Mouse (Mus musculus) stomach, postnatal 0 days (tissue): ENCODE results near the gene Ncoa3. TPM values are rescaled to one million over a fixed set of nuclear protein-coding genes. Genes with fewer than 3 reads are reported as not detected.

Experiments
- ATAC-seq: fragments of 200-750 bp; cut with Nextera tagmentation; 2 replicates; pipeline ENCODE4 v1.8.0; 2017; ENCODE audit not compliant: low FRiP score, low TSS enrichment
- DNase-seq: peaks from one replicate; pipeline ENCODE4 v3.0.0-alpha.2; 2016; ENCODE audit warnings: low spot score
- H3K27ac ChIP-seq: fragments of 300-500 bp; sonication (generic); replicated peaks from 2 replicates; pipeline ENCODE4 v1.5.1; 2014; ENCODE audit warnings: mild to moderate bottlenecking, control low read depth
- H3K27me3 ChIP-seq: fragments of 300-500 bp; sonication (generic); 2 replicates; pipeline ENCODE4 v1.6.1; 2014; ENCODE audit warnings: low read length; ENCODE audit not compliant: control insufficient read depth, insufficient read depth
- H3K36me3 ChIP-seq: fragments of 300-500 bp; sonication (generic); 2 replicates; pipeline ENCODE4 v1.6.1; 2014; ENCODE audit warnings: low read length, mixed read lengths; ENCODE audit not compliant: control insufficient read depth, insufficient read depth
- H3K4me1 ChIP-seq: fragments of 300-500 bp; sonication (generic); replicated peaks from 2 replicates; pipeline ENCODE4 v1.6.1; 2014; ENCODE audit warnings: antibody characterized with exemption; ENCODE audit not compliant: control insufficient read depth, insufficient read depth
- H3K4me2 ChIP-seq: fragments of 300-500 bp; sonication (generic); replicated peaks from 2 replicates; pipeline ENCODE4 v1.6.1; 2014; ENCODE audit warnings: low read depth, mild to moderate bottlenecking, control low read depth, moderate library complexity
- H3K4me3 ChIP-seq: fragments of 300-500 bp; sonication (generic); 2 replicates; pipeline ENCODE4 v1.5.1; 2014; ENCODE audit warnings: low read depth, low read length, control low read depth
- H3K9ac ChIP-seq: fragments of 300-500 bp; sonication (generic); 2 replicates; pipeline ENCODE4 v1.6.1; 2014; ENCODE audit warnings: mild to moderate bottlenecking, low read length, control low read depth, mixed read lengths
- H3K9me3 ChIP-seq: fragments of 300-500 bp; sonication (generic); 2 replicates; pipeline ENCODE4 v1.6.1; 2016; ENCODE audit warnings: low read length; ENCODE audit not compliant: control insufficient read depth
- CTCF ChIP-seq: IDR thresholded peaks from 2 replicates; pipeline ENCODE4 v1.5.1; 2016; ENCODE audit warnings: antibody characterized with exemption, low read depth, mild to moderate bottlenecking, moderate library complexity
- EP300 ChIP-seq: optimal IDR thresholded peaks from 2 replicates; pipeline ENCODE3; 2016; ENCODE audit warnings: antibody characterized with exemption
- WGBS: fragments of 180-500 bp; shearing (Covaris S2); extraction: QIAGEN DNeasy Blood & Tissue Kit; methylation state at CpG from one replicate; pipeline ENCODE4 v1.1.7; 2014; 5-methylcytosine and 5-hydroxymethylcytosine counted together
- polyA plus RNA-seq: library from polyadenylated mRNA; unstranded; fragments of >200 nt; fragmentation: Nextera tagmentation; extraction: Ambion mirVana; gene quantifications from 2 replicates; pipeline ENCODE4 v1.2.1, GENCODE M21; 2015

Ncoa3 gene
- polyA plus RNA-seq, 1 experiment from 2014 or later = 7.5 TPM

GRCm38 (mm10) chr2:166110764-166111163 is 118.3 kb downstream of the Ncoa3 start:
- Histone ChIP-seq H3K27ac (no peak overlapping the region), H3K4me1 (no peaks in the 10 kb centered on the region), H3K9me3 (no peaks in the 10 kb centered on the region), H3K36me3 (0 out of 2 replicates have a peak, but pooled peaks cover 2% of the 10 kb centered on the region), H3K9ac (no peak overlapping the region), H3K27me3 (no peaks in the 10 kb centered on the region), H3K4me3 (no peak overlapping the region), H3K4me2 (no peak overlapping the region)
- 81% methylated on average over 8 of the region's 8 CpGs for WGBS
- no peak for DNase-seq
- ATAC-seq = no peak
- no peak for TF ChIP-seq EP300
- TF ChIP-seq CTCF = no peak

- no peak overlapping the region for H3K4me2 ChIP-seq
These were observed 118.8 kb downstream of the Ncoa3 start for GRCm38 (mm10) chr2:166111238-166111637.

DNA sequence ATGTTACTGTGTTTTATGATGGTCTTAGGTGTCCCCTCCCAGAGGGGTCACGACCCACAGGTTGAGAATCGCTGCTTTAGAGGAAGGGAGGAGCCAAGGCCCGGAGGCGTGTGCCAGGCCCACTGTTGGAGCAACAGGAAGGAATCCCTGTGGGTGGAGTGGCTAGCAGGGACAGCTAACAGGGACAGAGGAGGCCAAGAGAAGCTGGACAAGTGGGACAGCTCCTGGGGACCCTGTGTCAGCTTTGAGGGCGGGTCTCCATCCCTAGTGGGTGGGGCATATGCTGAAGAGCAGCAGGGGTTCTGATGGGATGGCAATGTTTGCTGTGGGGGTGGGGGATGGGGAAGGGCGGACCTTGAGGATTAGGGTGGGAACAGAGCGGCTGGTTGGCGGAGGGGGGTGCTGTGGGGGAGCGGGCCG is 119.4 kb downstream of the Ncoa3 start:
- Histone ChIP-seq H3K27me3 (no peaks in the 10 kb centered on the region), H3K9ac (no peak overlapping the region), H3K36me3 (0 out of 2 replicates have a peak, but pooled peaks cover 2% of the 10 kb centered on the region), H3K27ac (no peak overlapping the region), H3K9me3 (no peaks in the 10 kb centered on the region), H3K4me2 (no peak overlapping the region), H3K4me1 (no peaks in the 10 kb centered on the region), H3K4me3 (no peak overlapping the region)
- no peak for ATAC-seq
- 61% methylated on average over 10 of the region's 10 CpGs for WGBS
- DNase-seq = no peak
- TF ChIP-seq EP300 = no peak
- no peak for TF ChIP-seq CTCF

More at GRCm38 (mm10) chr2:166111238-166111637, 118.8 kb downstream of the Ncoa3 start:
- no peaks in the 10 kb centered on the region for H3K27me3 ChIP-seq
- H3K27ac ChIP-seq = no peak overlapping the region
- no peak overlapping the region for H3K9ac ChIP-seq
- H3K9me3 ChIP-seq = no peaks in the 10 kb centered on the region
- H3K4me3 ChIP-seq = no peak overlapping the region
- H3K4me1 ChIP-seq = no peaks in the 10 kb centered on the region
- no peak for ATAC-seq
- 72% methylated on average over 2 of the region's 2 CpGs for WGBS
- H3K36me3 ChIP-seq = 0 out of 2 replicates have a peak, but pooled peaks cover 2% of the 10 kb centered on the region
- DNase-seq = no peak
- TF ChIP-seq EP300 (no peak), CTCF (no peak)

GRCm38 (mm10) chr2:166112986-166113385 is 120.5 kb downstream of the Ncoa3 start:
- H3K36me3 ChIP-seq = 0 out of 2 replicates have a peak, but pooled peaks cover 2% of the 10 kb centered on the region
- no peak for ATAC-seq
- WGBS = 89% methylated on average over 11 of the region's 11 CpGs
- H3K9ac ChIP-seq = no peak overlapping the region
- H3K4me2 ChIP-seq = no peak overlapping the region
- H3K4me1 ChIP-seq = no peaks in the 10 kb centered on the region
- no peak for TF ChIP-seq EP300
- no peak for TF ChIP-seq CTCF
- no peak for DNase-seq
- H3K4me3 ChIP-seq = no peak overlapping the region
- no peaks in the 10 kb centered on the region for H3K9me3 ChIP-seq
- no peak overlapping the region for H3K27ac ChIP-seq
- H3K27me3 ChIP-seq = no peaks in the 10 kb centered on the region

DNA sequence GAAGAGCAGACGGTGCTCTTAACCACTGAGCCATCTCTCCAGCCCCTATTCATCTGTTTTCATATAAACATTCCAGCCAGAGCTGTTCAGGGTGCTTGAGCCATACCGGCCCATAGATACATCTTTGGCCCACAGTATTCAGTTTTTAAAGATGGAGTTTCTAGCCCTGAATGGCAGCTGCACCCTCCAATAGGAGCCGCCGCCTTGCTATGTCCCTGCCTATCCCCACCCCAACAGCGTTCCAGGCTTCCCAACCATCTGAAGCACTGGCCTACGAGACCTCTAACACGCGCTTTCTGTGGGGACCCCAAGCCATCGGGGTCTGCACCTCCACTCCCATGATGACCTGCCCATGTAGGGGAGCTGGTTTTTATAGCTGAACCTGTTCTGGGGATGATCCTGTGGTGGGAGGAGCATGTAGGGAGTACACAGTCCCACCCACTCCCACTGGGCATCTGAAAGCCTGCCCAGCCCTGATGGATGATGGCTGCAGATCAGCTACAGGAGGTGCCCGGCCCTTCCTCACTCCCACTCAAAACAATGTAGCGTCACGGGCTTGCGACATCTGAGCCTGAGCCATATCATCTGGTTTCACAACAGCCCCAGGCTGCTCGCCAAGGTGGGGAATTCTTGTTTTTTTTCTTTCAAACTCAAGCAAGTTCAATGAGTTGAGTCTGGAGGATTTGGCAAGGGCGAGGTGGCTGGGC is 123.3 kb downstream of the Ncoa3 start:
- no peak overlapping the region for H3K4me3 ChIP-seq
- no peak overlapping the region for H3K9ac ChIP-seq
- no peaks in the 10 kb centered on the region for H3K27me3 ChIP-seq
- DNase-seq (peak; percentile 60), ATAC-seq (peak; percentile 69; the same call in 1 of the 2 replicates)
- H3K4me1 ChIP-seq = no peaks in the 10 kb centered on the region
- WGBS = 73% methylated on average over 15 of the region's 15 CpGs
- TF ChIP-seq CTCF (no peak), EP300 (no peak)
- no peaks in the 10 kb centered on the region for H3K9me3 ChIP-seq
- no peak overlapping the region for H3K4me2 ChIP-seq
- 0 out of 2 replicates have a peak, but pooled peaks cover 2% of the 10 kb centered on the region for H3K36me3 ChIP-seq
- H3K27ac ChIP-seq = no peak overlapping the region

DNA sequence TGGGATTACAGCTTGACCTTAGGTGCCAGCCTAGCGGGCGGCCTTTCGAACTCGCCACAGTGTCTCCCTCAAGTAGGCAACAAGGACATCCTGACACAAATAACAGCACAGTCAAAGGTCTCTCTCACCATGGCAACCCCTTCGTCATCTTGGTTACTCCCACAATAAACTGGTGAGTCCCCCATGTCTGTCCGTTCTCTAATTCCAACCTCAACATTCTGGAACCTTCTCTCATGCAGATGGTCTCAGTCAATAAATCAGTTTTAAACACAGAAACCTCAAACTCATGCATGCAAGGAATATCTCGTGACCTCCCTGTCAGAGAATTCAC is 123.8 kb downstream of the Ncoa3 start:
- DNase-seq = no peak
- Histone ChIP-seq H3K9me3 (no peaks in the 10 kb centered on the region), H3K9ac (no peak overlapping the region), H3K27ac (no peak overlapping the region), H3K4me2 (no peak overlapping the region), H3K4me3 (no peak overlapping the region), H3K36me3 (0 out of 2 replicates have a peak, but pooled peaks cover 2% of the 10 kb centered on the region), H3K27me3 (no peaks in the 10 kb centered on the region), H3K4me1 (no peaks in the 10 kb centered on the region)
- peak; percentile 22; the same call in 1 of the 2 replicates for ATAC-seq
- WGBS = 77% methylated on average over 7 of the region's 7 CpGs
- no peak for TF ChIP-seq CTCF
